Mouse (Mus musculus) heart, adult 2 months (tissue): ENCODE data around the gene Cdkn2a.

Experiments used
- CTCF ChIP-seq: fragments of 200-600 bp; IDR thresholded peaks from 2 replicates; pipeline ENCODE4 v1.8.1; 2022; ENCODE audit warnings: antibody characterized with exemption, mild to moderate bottlenecking, moderate library complexity
- EP300 ChIP-seq: fragments of 200-500 bp; IDR thresholded peaks from 2 replicates; pipeline ENCODE4 v1.6.1; 2011; ENCODE audit warnings: low read depth, low read length, control low read depth; ENCODE audit not compliant: insufficient read depth
- POLR2A ChIP-seq: fragments of 200-500 bp; IDR thresholded peaks from 2 replicates; pipeline ENCODE4 v1.6.1; 2011; ENCODE audit warnings: mild to moderate bottlenecking, low read depth, low read length, control low read depth; ENCODE audit not compliant: insufficient read depth

- TF ChIP-seq EP300 (no peak), POLR2A (no peak), CTCF (no peak)
Observed at GRCm38 (mm10) chr4:89285688-89286087, 8.8 kb downstream of the Cdkn2a start.
